Mouse (Mus musculus): ENCODE data around the gene 9830107B12Rik. TPM values are rescaled to one million over a fixed set of nuclear protein-coding genes. Genes with fewer than 3 reads are reported as not detected.

9830107B12Rik gene
- polyA plus RNA-seq, 1 experiment, result 0.18 TPM

DNA sequence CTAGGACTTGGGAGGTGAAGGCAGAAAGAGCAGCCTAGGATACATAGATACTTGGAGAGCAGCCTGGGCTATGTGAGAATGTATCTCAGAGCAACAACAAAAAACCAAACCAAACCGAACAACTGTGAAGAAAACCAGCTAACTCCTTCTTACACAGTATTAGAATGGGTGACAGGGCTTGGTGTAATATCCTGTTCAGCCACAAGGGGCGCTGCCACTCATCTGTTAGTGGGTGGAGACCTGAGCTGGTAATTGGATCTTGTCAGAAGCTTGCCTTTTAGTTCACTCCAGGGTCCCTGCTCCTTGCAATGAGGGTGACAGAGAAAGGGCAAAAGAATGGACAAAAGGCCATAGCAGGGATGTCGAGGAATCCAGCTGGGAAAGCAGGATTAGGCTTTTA is 26.4 kb downstream of the 9830107B12Rik start:
- TF ChIP-seq CTCF (IDR thresholded peaks at IDR 0.05; ENCODE audit: extremely low read depth, insufficient read depth, insufficient read length, insufficient replicate concordance) (peak; percentile 82; the same call in 1 of the 2 replicates), POLR2A (IDR thresholded peaks at IDR 0.05; ENCODE audit: low read depth, low read length) (no peak)
- no peak overlapping the region for H3K27ac ChIP-seq (ENCODE audit: insufficient read depth, low read length)
- peak; percentile 44 to 80 for DNase-seq (ENCODE audit: low read depth in 1 of 2, low spot score in 2 of 2)
- 11% methylated on average over 3 of the region's 3 CpGs for WGBS
- H3K4me3 ChIP-seq (ENCODE audit: extremely low read depth, insufficient read depth, insufficient read length), result no peak overlapping the region
- H3K4me1 ChIP-seq (ENCODE audit: control insufficient read depth, insufficient read depth, insufficient read length), result peaks cover 18% of the 10 kb centered on the region; the same call in 1 of the 2 replicates
- H3K27me3 ChIP-seq (ENCODE audit: control insufficient read depth, insufficient read depth, low read length), result no peaks in the 10 kb centered on the region
- no peaks in the 10 kb centered on the region for H3K36me3 ChIP-seq (ENCODE audit: control insufficient read depth, insufficient read depth, low read length)

DNA sequence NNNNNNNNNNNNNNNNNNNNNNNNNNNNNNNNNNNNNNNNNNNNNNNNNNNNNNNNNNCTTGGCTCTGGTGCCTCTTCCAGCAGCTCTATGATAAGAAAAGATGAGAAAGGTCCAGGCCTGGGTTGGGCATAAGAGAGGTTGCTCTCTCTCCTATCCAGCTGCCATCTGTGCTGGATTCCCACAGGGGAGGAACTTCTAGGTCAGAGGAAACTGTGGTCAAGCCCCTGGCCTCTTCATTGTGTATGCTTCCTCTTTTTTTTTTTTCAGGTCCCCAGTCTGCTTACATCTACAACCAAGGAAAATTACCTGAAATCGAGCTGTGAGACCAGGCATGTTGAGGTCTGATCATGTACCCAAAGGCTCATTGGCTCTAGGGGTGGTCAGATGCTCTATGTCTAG is 27.5 kb downstream of the 9830107B12Rik start:
- Histone ChIP-seq H3K36me3 (ENCODE audit: control insufficient read depth, insufficient read depth, low read length) (no peaks in the 10 kb centered on the region), H3K27me3 (ENCODE audit: control insufficient read depth, insufficient read depth, low read length) (no peaks in the 10 kb centered on the region), H3K4me1 (ENCODE audit: control insufficient read depth, insufficient read depth, insufficient read length) (peaks cover 18% of the 10 kb centered on the region; the same call in 1 of the 2 replicates), H3K4me3 (ENCODE audit: extremely low read depth, insufficient read depth, insufficient read length) (no peak overlapping the region), H3K27ac (ENCODE audit: insufficient read depth, low read length) (no peak overlapping the region)
- WGBS, result 0% methylated on average over 1 of the region's 1 CpGs
- DNase-seq (ENCODE audit: low read depth in 1 of 2, low spot score in 2 of 2), result peak; percentile 34 to 45
- TF ChIP-seq POLR2A (IDR thresholded peaks at IDR 0.05; ENCODE audit: low read depth, low read length), result no peak
- no peak for TF ChIP-seq CTCF (IDR thresholded peaks at IDR 0.05; ENCODE audit: extremely low read depth, insufficient read depth, insufficient read length, insufficient replicate concordance)

DNA sequence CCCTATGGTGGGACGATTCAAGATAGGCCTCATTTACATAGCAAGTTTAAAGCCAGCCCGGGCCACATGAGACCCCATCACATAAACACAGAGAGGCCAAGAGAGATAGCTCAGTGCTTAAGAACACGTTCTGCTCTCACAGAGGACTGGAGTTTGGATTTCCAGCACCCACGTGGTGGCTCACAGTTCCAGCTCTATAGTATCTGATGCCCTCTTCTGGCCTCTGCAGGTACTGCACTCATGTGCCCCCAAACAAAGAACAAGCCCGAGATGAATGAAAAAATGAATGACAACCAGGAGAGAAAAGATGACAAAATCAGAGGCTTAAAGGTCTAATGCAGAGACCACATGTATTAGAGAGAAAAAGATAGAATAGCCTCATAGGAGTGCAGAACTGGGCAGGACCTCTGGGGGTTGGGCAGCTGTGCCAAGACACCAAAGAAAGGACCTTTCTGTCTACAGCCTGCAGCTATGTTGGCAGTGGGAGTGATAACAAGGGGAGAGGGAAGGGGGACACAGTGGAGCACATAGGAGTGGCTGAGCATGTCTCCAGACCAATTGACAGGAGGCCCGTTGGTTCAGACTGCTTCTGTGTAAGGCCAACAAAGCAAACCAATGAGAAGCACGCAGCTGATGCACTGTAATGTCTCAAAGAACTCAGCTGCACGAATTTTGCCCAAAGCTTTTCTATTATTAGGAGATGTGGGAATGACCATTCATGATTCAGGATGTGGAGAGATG is 35.4 kb downstream of the 9830107B12Rik start:
- TF ChIP-seq POLR2A (IDR thresholded peaks at IDR 0.05; ENCODE audit: low read depth, low read length) (no peak), CTCF (IDR thresholded peaks at IDR 0.05; ENCODE audit: extremely low read depth, insufficient read depth, insufficient read length, insufficient replicate concordance) (peak; percentile 47; the same call in 1 of the 2 replicates)
- no peaks in the 10 kb centered on the region for H3K36me3 ChIP-seq (ENCODE audit: control insufficient read depth, insufficient read depth, low read length)
- no peak overlapping the region for H3K4me3 ChIP-seq (ENCODE audit: extremely low read depth, insufficient read depth, insufficient read length)
- peak in 1 of 2 experiments; percentile 36 for DNase-seq (ENCODE audit: low read depth in 1 of 2, low spot score in 2 of 2)
- H3K4me1 ChIP-seq (ENCODE audit: control insufficient read depth, insufficient read depth, insufficient read length), result peaks cover 23% of the 10 kb centered on the region; the same call in 1 of the 2 replicates
- 57% methylated on average over 8 of the region's 8 CpGs for WGBS
- no peak overlapping the region for H3K27ac ChIP-seq (ENCODE audit: insufficient read depth, low read length)
- no peaks in the 10 kb centered on the region for H3K27me3 ChIP-seq (ENCODE audit: control insufficient read depth, insufficient read depth, low read length)

DNA sequence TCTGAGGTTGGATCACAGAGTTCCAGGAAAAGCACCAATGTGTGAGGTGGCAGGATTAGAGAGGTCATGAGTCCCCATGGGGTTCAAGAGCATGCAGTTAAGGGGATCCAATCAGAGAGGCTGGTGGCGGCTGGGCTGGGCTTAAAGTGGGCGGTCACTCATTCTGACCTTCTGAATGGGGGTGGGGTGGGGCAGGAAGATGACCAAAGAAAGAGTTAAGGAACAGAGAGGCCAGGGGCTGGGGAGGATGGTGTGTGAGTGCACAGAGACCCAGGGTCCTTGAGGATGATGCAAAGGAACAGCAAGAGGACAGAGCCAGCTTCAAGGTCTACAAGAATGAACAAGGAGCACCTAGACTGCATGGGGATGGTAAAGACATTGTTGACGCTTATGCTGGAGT is 37.5 kb downstream of the 9830107B12Rik start:
- Histone ChIP-seq H3K4me3 (ENCODE audit: extremely low read depth, insufficient read depth, insufficient read length) (no peak overlapping the region), H3K36me3 (ENCODE audit: control insufficient read depth, insufficient read depth, low read length) (no peaks in the 10 kb centered on the region), H3K27me3 (ENCODE audit: control insufficient read depth, insufficient read depth, low read length) (no peaks in the 10 kb centered on the region), H3K27ac (ENCODE audit: insufficient read depth, low read length) (peak overlapping the region; percentile 91; the same call in 1 of the 2 replicates), H3K4me1 (ENCODE audit: control insufficient read depth, insufficient read depth, insufficient read length) (peaks cover 23% of the 10 kb centered on the region; the same call in 1 of the 2 replicates)
- WGBS, result 90% methylated on average over 3 of the region's 3 CpGs
- TF ChIP-seq CTCF (IDR thresholded peaks at IDR 0.05; ENCODE audit: extremely low read depth, insufficient read depth, insufficient read length, insufficient replicate concordance) (no peak), POLR2A (IDR thresholded peaks at IDR 0.05; ENCODE audit: low read depth, low read length) (no peak)
- DNase-seq (ENCODE audit: low read depth in 1 of 2, low spot score in 2 of 2), result no peak

DNA sequence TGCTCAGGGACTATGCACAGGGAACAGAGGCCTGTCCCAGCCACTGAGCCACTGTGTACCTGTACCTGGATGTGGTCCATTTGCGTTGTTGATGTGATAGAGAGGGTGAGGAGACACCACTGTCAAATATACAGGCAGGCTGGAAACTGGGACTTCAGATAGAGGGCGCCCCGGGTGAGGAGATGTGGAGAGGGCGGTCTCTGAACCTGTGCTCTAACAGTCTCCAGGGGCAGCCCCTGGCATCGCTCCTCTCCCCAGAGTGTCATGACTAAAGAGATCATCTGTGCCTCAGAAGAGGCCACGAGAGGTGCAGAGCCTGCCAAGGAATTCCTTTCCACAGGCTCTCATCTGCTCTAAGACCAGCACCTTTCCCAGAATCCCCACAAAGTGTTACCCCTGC is 38.2 kb downstream of the 9830107B12Rik start:
- no peaks in the 10 kb centered on the region for H3K36me3 ChIP-seq (ENCODE audit: control insufficient read depth, insufficient read depth, low read length)

DNA sequence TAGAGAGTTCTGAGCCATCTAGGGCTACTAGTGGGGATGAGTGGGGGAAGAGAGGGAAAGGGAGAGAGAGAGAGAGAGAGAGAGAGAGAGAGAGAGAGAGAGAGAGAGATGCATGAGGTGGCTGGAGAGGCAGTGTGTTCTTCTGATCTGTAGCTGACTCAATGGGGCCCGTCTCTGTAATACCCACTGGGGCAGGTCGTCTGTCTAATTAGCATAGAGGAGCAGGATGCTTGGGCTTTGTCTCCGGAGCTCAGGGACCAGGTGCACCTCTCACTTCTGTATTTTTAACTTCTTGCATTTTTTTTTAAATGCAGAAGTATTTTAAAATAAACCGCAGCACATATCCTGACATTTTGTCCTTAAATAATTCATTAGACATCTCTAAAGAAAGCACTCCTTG is 38.7 kb downstream of the 9830107B12Rik start:
- no peak overlapping the region for H3K4me3 ChIP-seq (ENCODE audit: extremely low read depth, insufficient read depth, insufficient read length)
- peak overlapping the region; percentile 91 for H3K27ac ChIP-seq (ENCODE audit: insufficient read depth, low read length)
- TF ChIP-seq POLR2A (IDR thresholded peaks at IDR 0.05; ENCODE audit: low read depth, low read length) (no peak), CTCF (IDR thresholded peaks at IDR 0.05; ENCODE audit: extremely low read depth, insufficient read depth, insufficient read length, insufficient replicate concordance) (no peak)
- peaks cover 23% of the 10 kb centered on the region; the same call in 1 of the 2 replicates for H3K4me1 ChIP-seq (ENCODE audit: control insufficient read depth, insufficient read depth, insufficient read length)
- H3K27me3 ChIP-seq (ENCODE audit: control insufficient read depth, insufficient read depth, low read length), result no peaks in the 10 kb centered on the region
- 9% methylated on average over 4 of the region's 4 CpGs for WGBS
- H3K36me3 ChIP-seq (ENCODE audit: control insufficient read depth, insufficient read depth, low read length), result no peaks in the 10 kb centered on the region
- DNase-seq (ENCODE audit: low read depth in 1 of 2, low spot score in 2 of 2), result peak; percentile 41 to 64

More for the DNA sequence above, 38.2 kb downstream of the 9830107B12Rik start:
- H3K4me3 ChIP-seq (ENCODE audit: extremely low read depth, insufficient read depth, insufficient read length), result no peak overlapping the region
- TF ChIP-seq CTCF (IDR thresholded peaks at IDR 0.05; ENCODE audit: extremely low read depth, insufficient read depth, insufficient read length, insufficient replicate concordance), result no peak
- TF ChIP-seq POLR2A (IDR thresholded peaks at IDR 0.05; ENCODE audit: low read depth, low read length), result no peak
- peaks cover 23% of the 10 kb centered on the region; the same call in 1 of the 2 replicates for H3K4me1 ChIP-seq (ENCODE audit: control insufficient read depth, insufficient read depth, insufficient read length)
- H3K27me3 ChIP-seq (ENCODE audit: control insufficient read depth, insufficient read depth, low read length), result no peaks in the 10 kb centered on the region
- peak overlapping the region; percentile 91 for H3K27ac ChIP-seq (ENCODE audit: insufficient read depth, low read length)
- DNase-seq (ENCODE audit: low read depth in 1 of 2, low spot score in 2 of 2), result peak; percentile 32 to 53
- WGBS, result 23% methylated on average over 6 of the region's 6 CpGs
